Mouse (Mus musculus) naive thymus-derived CD4-positive, alpha-beta T cell, adult 5 months (primary cell): ENCODE measurements around the gene Amigo1. TPM values are rescaled to one million over a fixed set of nuclear protein-coding genes. Genes with fewer than 3 reads are reported as not detected.

Source experiments
- polyA plus RNA-seq: library from polyadenylated mRNA; unstranded; fragments of 100-300 nt; shearing (Covaris generic); gene quantifications from one replicate; pipeline ENCODE4 v1.2.1, GENCODE M21; 2017

Amigo1 gene
- 1.6 TPM for polyA plus RNA-seq

DNA sequence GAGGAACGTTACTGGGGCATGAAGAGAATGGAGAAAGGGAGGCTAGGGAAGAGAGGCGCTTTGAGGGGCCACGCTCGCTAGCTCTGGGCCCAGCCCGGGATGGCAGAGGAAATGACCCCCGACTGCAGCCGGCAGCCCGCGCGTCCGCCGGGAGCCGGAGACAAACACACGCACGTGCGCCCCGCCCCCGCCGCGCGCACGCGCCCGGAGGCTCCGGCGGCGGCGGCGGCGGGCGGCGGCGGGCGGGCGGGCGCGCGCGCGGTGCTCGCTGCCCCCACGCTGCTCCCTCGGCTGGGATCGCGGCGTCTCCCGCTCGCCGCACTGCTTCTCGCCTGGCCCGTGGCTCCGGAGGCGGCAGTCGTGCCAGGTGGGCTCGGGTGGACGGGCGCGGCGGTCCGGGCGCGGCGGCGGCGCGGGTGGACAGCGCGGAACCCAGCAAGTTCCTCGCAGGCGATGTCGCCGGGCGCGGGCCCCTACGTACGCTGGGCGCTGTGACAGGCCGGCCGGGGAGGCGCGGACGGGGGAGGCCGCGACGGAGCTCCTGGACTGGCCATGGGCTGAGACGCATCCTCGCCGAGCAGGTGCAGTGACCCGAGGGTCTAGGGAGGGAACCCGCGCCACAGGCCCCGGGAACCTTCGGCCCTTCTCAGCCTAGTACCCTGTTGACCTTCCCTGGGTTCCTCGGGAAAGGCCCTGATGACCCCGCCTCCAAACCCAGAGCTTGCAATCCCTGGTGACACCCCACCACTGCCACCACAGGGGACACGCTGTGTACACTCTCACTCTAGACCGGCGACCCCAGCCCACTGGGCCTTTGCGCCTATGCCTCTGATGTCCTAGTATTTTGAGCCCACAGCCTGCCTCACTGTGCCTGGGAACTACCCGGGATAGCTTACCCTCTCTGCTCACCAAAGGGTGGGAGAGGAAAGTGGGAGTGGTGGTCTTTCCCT, at the start of gene Amigo1:
TSS of gene Amigo1 (plus strand) at position 238 of the 950 bp plus-strand sequence.

DNA sequence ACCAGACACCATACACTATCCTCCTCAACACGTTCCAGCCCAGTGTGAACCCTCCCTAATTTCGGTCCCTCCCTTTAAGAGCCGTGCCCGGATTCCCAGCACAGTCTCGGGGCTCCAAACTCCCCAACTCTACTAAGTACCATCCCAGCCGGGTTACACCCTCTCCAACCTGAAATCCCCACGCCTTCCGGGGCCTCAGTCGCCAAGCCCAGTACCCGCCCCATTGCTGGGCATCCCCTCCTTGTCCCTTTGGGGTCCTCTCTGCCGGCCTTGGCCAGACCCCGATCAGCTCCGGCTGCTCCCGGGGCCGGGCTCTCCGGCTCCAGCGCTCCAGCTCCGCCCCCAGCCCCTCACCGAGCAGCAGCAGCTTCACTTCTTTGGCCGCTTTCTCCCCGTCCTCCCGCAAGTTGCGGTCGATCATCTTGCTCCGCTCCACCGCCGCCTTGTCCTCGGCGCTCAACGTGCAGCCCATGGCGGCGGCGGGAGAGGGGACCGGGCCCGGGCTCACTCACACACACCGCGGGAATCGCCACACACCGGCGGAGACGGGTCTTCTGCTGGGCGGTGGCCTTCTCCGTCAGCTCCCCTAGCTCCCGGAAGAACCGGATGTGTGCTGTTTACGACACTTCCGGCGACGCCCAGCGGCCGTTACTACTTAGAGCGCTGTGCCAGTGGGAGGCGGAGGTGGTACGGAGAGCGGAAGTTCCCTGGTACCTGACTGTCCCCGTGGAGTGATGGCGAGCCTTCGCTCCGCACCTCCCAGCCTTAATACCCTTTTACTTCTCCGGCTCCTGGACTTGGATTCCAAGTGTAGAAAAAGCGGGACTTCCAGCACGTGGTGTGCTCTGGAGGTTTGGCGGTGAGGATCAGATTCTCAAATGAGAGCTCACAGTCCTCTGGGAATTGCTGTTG, 40.3 kb upstream of the Amigo1 start, which contains the start of gene Gnai3:
TSS of gene Gnai3 (minus strand) at position 613 of the 912 bp plus-strand sequence.

DNA sequence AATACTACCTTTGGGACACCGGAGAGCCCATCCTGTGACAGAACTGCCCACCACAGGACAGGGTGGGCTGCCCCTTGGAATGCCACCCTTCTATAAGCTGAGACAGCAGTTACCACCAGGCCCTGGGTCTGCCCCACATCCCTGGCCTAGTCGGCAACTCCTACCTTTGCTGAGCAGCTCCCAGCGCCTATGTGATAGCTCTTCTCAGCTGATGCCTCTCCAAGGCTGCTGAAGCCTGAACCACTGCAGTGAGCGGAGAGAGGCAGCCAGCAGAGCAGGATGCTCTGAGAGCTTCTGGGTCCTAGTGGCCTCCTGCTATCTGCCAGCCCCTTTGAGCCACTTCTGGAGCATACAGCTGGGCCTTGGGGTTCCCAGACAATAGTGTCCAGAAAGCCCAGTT, 31.5 kb upstream of the Amigo1 start, which contains the start of gene Gpr61:
TSS of gene Gpr61 (minus strand) at position 227 of the 400 bp plus-strand sequence.

DNA sequence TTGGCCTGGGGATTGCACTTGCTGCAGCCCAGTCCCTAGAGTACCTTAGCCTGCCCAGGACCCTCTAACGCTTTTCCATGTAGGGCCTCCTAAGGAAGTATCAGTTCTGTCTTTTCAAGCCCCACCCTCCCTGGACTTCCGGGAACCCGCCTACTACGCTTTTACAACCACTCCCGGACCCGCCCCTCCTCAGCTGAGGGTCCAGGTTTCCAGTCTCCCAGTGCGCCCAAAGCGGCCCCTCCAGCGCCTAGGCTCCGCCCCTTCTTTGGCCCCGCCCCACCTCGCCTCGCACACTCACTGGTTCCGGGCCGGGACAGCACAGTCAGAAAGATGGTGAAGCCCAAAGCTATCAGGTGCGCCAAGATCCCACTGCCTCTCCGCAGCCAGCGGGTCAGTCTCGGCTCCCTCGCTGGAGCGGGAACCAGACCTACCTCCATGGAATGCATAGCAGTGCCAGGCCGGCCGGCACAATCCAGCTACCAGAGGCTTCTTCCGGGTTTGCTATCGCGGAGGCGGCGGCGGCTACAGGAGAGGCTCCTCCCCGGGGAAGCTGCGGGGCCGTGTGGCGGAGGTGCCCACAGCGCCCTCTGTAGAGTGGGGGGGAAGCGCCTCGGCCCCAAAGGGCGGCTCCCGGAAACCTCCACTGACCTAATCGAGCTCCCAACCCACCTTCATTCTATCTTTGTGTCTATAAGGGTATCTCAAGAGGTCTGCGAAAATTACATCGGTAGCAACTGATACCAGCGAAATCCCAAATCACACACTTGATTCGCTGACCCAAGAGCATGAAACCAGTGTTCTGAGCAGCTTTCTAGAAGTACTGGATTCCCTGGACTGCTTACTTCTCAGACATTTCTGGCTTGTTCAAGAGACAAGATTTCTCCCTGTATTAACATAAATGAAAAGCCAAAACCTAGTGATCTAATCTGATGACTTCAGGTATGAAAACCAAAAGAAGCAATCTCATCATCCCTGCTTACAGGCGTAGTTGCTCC, 14.5 kb downstream of the Amigo1 start, which contains the start of gene Cyb561d1:
TSS of gene Cyb561d1 (minus strand) at position 884 of the 995 bp plus-strand sequence.

GRCm38 (mm10) chr3:108210771-108211139, 24.6 kb downstream of the Amigo1 start, which contains the start of gene Atxn7l2:
Atxn7l2 (minus strand) TSS chr3:108210934.

GRCm38 (mm10) chr3:108226558-108227350, 40.6 kb downstream of the Amigo1 start, which contains the start of gene Sypl2:
Sypl2 (minus strand) TSS chr3:108226648.

Other genes with a start within 250 kb of the Amigo1 start
- not detected for gene Gstm6, start 242.6 kb upstream of the Amigo1 start, polyA plus RNA-seq
- not detected for gene Gstm3, start 217.1 kb upstream of the Amigo1 start, polyA plus RNA-seq
- gene Gstm2, start 199.9 kb upstream of the Amigo1 start, polyA plus RNA-seq = not detected
- gene Gstm1, start 168.4 kb upstream of the Amigo1 start, polyA plus RNA-seq = 3.6 TPM
- 4.5 TPM for gene Gstm4, start 141.4 kb upstream of the Amigo1 start, polyA plus RNA-seq
- gene Ampd2, start 99.7 kb upstream of the Amigo1 start, polyA plus RNA-seq = 30.4 TPM
- gene Gnat2, start 93.5 kb upstream of the Amigo1 start, polyA plus RNA-seq = not detected
- 201 TPM for gene Gnai3, start 40.2 kb upstream of the Amigo1 start, polyA plus RNA-seq
- not detected for gene Gpr61, start 31.5 kb upstream of the Amigo1 start, polyA plus RNA-seq
- 19.6 TPM for gene Cyb561d1, start 14.9 kb downstream of the Amigo1 start, polyA plus RNA-seq
- 24.0 TPM for gene Atxn7l2, start 24.6 kb downstream of the Amigo1 start, polyA plus RNA-seq
- not detected for gene Sypl2, start 40.3 kb downstream of the Amigo1 start, polyA plus RNA-seq
- 62.3 TPM for gene Psma5, start 70.6 kb downstream of the Amigo1 start, polyA plus RNA-seq
- gene Sort1, start 97.7 kb downstream of the Amigo1 start, polyA plus RNA-seq = not detected
- gene Mybphl, start 178.6 kb downstream of the Amigo1 start, polyA plus RNA-seq = not detected
- gene Psrc1, start 197.5 kb downstream of the Amigo1 start, polyA plus RNA-seq = 0.27 TPM
- 1.1 TPM for gene Celsr2, start 229.2 kb downstream of the Amigo1 start, polyA plus RNA-seq